Mouse (Mus musculus) liver, postnatal 0 days (tissue): Measurements from ENCODE around the gene Efhd1.

Source experiments
- CTCF ChIP-seq: sonication (generic); IDR thresholded peaks from 2 replicates; pipeline ENCODE4 v1.5.1; 2016; ENCODE audit warnings: antibody characterized with exemption, low read depth
- EP300 ChIP-seq: IDR thresholded peaks from 2 replicates; pipeline ENCODE4 v1.6.1; 2016; ENCODE audit warnings: antibody characterized with exemption, low read depth, mild to moderate bottlenecking

- TF ChIP-seq CTCF (no peak), EP300 (no peak)
Measured at GRCm38 (mm10) chr1:87271596-87271995, 7.4 kb downstream of the Efhd1 start.
